Mouse (Mus musculus) lung, embryonic 14.5 days (tissue): ENCODE results near the gene Rad51c. TPM values are rescaled to one million over a fixed set of nuclear protein-coding genes. Genes with fewer than 3 reads are reported as not detected.
A peak's percentile ranks its signal among the peaks of the same experiment; 100 is the strongest.
"Not testable (repeated sequence)": the region's sequence is repeated elsewhere in the genome, so short reads cannot be mapped to it uniquely, and the experiment has no call there.

Experiments
- ATAC-seq: fragments of 200-750 bp; cut with Nextera tagmentation; 2 replicates; pipeline ENCODE4 v1.8.0; 2017; ENCODE audit warnings: mild to moderate bottlenecking, moderate TSS enrichment, moderate library complexity; ENCODE audit not compliant: insufficient read depth
- DNase-seq: peaks from one replicate; pipeline ENCODE4 v3.0.0-alpha.2; 2015
- H3K27ac ChIP-seq: fragments of 300-500 bp; sonication (generic); 2 replicates; pipeline ENCODE4 v1.5.1; 2014; ENCODE audit warnings: low read depth, mild to moderate bottlenecking, moderate library complexity
- H3K27me3 ChIP-seq: fragments of 300-500 bp; sonication (generic); 2 replicates; pipeline ENCODE4 v1.6.1; 2014; ENCODE audit warnings: low read length, control low read depth; ENCODE audit not compliant: insufficient read depth
- H3K36me3 ChIP-seq: fragments of 300-500 bp; sonication (generic); 2 replicates; pipeline ENCODE4 v1.6.1; 2014; ENCODE audit warnings: control low read depth; ENCODE audit not compliant: insufficient read depth
- H3K4me1 ChIP-seq: fragments of 300-500 bp; sonication (generic); 2 replicates; pipeline ENCODE4 v1.6.1; 2014; ENCODE audit warnings: antibody characterized with exemption, control low read depth; ENCODE audit not compliant: insufficient read depth
- H3K4me2 ChIP-seq: fragments of 300-500 bp; sonication (generic); 2 replicates; pipeline ENCODE4 v1.6.1; 2014; ENCODE audit warnings: mild to moderate bottlenecking
- H3K4me3 ChIP-seq: fragments of 300-500 bp; sonication (generic); 2 replicates; pipeline ENCODE4 v1.5.1; 2014; ENCODE audit warnings: low read depth, low read length
- H3K9ac ChIP-seq: fragments of 300-500 bp; sonication (generic); 2 replicates; pipeline ENCODE4 v1.6.1; 2014
- H3K9me3 ChIP-seq: fragments of 300-500 bp; sonication (generic); 2 replicates; pipeline ENCODE4 v1.6.1; 2016; ENCODE audit warnings: low read depth, low read length, control low read depth
- CTCF ChIP-seq: IDR thresholded peaks from 2 replicates; pipeline ENCODE4 v1.5.1; 2016; ENCODE audit warnings: antibody characterized with exemption, low read depth
- WGBS: fragments of 180-500 bp; shearing (Covaris S2); extraction: QIAGEN DNeasy Blood & Tissue Kit; methylation state at CpG from one replicate; pipeline ENCODE4 v1.1.7; 2014; 5-methylcytosine and 5-hydroxymethylcytosine counted together
- polyA plus RNA-seq: library from polyadenylated mRNA; unstranded; fragments of >200 nt; fragmentation: Nextera tagmentation; extraction: Ambion mirVana; gene quantifications from 2 replicates; pipeline ENCODE4 v1.2.1, GENCODE M21; 2014

Rad51c gene
- polyA plus RNA-seq, 1 experiment from 2014 or later: 11.0 TPM

GRCm38 (mm10) chr11:87447429-87447828 lies 42.7 kb upstream of the Rad51c start:
- no peak for DNase-seq
- no peak for TF ChIP-seq CTCF
- Histone ChIP-seq H3K36me3 (no peaks in the 10 kb centered on the region), H3K9me3 (no peaks in the 10 kb centered on the region), H3K27ac (no peak overlapping the region), H3K9ac (no peak overlapping the region), H3K4me3 (no peak overlapping the region), H3K4me2 (peak overlapping the region; percentile 63), H3K4me1 (no peaks in the 10 kb centered on the region), H3K27me3 (no peaks in the 10 kb centered on the region)
- no peak for ATAC-seq

- Histone ChIP-seq H3K4me2 (no peak overlapping the region), H3K9ac (no peak overlapping the region), H3K27ac (no peak overlapping the region), H3K36me3 (no peaks in the 10 kb centered on the region), H3K27me3 (no peaks in the 10 kb centered on the region), H3K4me3 (no peak overlapping the region), H3K4me1 (no peaks in the 10 kb centered on the region), H3K9me3 (no peaks in the 10 kb centered on the region)
- TF ChIP-seq CTCF: no peak
- ATAC-seq (no peak), DNase-seq (no peak)
- WGBS: 75% methylated on average over 3 of the region's 3 CpGs
Measured at GRCm38 (mm10) chr11:87446159-87446558, 41.4 kb upstream of the Rad51c start.

GRCm38 (mm10) chr11:87445593-87445992 lies 40.8 kb upstream of the Rad51c start:
- not testable (repeated sequence) for H3K4me2 ChIP-seq, H3K27ac ChIP-seq, H3K4me1 ChIP-seq, H3K4me3 ChIP-seq, H3K9me3 ChIP-seq, H3K9ac ChIP-seq, DNase-seq, ATAC-seq, H3K36me3 ChIP-seq, H3K27me3 ChIP-seq
- WGBS: 85% methylated on average over 2 of the region's 4 CpGs

GRCm38 (mm10) chr11:87444735-87445428 lies 40.1 kb upstream of the Rad51c start:
- no peak overlapping the region for H3K27ac ChIP-seq

GRCm38 (mm10) chr11:87444056-87444455 lies 39.3 kb upstream of the Rad51c start:
- H3K27ac ChIP-seq: not testable (repeated sequence)

More at GRCm38 (mm10) chr11:87444735-87445428, 40.1 kb upstream of the Rad51c start:
- no peak for TF ChIP-seq CTCF
- no peaks in the 10 kb centered on the region for H3K9me3 ChIP-seq
- no peaks in the 10 kb centered on the region for H3K36me3 ChIP-seq
- no peak overlapping the region for H3K4me2 ChIP-seq
- WGBS: 6% methylated on average over 16 of the region's 16 CpGs
- no peak overlapping the region for H3K4me3 ChIP-seq
- no peaks in the 10 kb centered on the region for H3K4me1 ChIP-seq
- DNase-seq (no peak), ATAC-seq (no peak)
- H3K27me3 ChIP-seq: no peaks in the 10 kb centered on the region
- no peak overlapping the region for H3K9ac ChIP-seq

GRCm38 (mm10) chr11:87443373-87443883 lies 38.7 kb upstream of the Rad51c start:
- Histone ChIP-seq H3K4me3 (no peak overlapping the region), H3K9ac (no peak overlapping the region), H3K27ac (peak overlapping the region; percentile 19; the same call in 1 of the 2 replicates), H3K9me3 (no peaks in the 10 kb centered on the region), H3K27me3 (no peaks in the 10 kb centered on the region), H3K36me3 (no peaks in the 10 kb centered on the region), H3K4me2 (no peak overlapping the region), H3K4me1 (no peaks in the 10 kb centered on the region)
- ATAC-seq: no peak; the same call in 1 of the 2 replicates
- DNase-seq: peak; percentile 86
- 0% methylated on average over 5 of the region's 5 CpGs for WGBS
- no peak for TF ChIP-seq CTCF

More at GRCm38 (mm10) chr11:87444056-87444455, 39.3 kb upstream of the Rad51c start:
- not testable (repeated sequence) for DNase-seq, H3K9ac ChIP-seq, H3K4me1 ChIP-seq, H3K9me3 ChIP-seq, H3K27me3 ChIP-seq, H3K36me3 ChIP-seq, H3K4me3 ChIP-seq, H3K4me2 ChIP-seq, ATAC-seq
- WGBS: 64% methylated on average over 10 of the region's 10 CpGs

GRCm38 (mm10) chr11:87442643-87443372 lies 38.1 kb upstream of the Rad51c start:
- peak overlapping the region; percentile 30; the same call in 1 of the 2 replicates for H3K9ac ChIP-seq
- H3K27ac ChIP-seq: peak overlapping the region; percentile 10; the same call in 1 of the 2 replicates
- H3K27me3 ChIP-seq, H3K36me3 ChIP-seq, H3K4me1 ChIP-seq, H3K9me3 ChIP-seq: not testable (repeated sequence)
- WGBS: under 1% methylated on average over 29 of the region's 62 CpGs
- peak overlapping the region; percentile 60 for H3K4me2 ChIP-seq
- peak; percentile 98 for ATAC-seq
- 0 out of 2 replicates have a peak overlapping the region, but pooled peaks have one; percentile 22 for H3K4me3 ChIP-seq
- DNase-seq: peak; percentile 80
